Mouse (Mus musculus): ENCODE measurements around the gene 4930486L24Rik. TPM values are rescaled to one million over a fixed set of nuclear protein-coding genes. Genes with fewer than 3 reads are reported as not detected.

The 4930486L24Rik gene
- polyA plus RNA-seq (2015; fragmentation: Nextera tagmentation; extraction: Ambion mirVana), result 1.0 and 1.6 TPM in 2 replicates

DNA sequence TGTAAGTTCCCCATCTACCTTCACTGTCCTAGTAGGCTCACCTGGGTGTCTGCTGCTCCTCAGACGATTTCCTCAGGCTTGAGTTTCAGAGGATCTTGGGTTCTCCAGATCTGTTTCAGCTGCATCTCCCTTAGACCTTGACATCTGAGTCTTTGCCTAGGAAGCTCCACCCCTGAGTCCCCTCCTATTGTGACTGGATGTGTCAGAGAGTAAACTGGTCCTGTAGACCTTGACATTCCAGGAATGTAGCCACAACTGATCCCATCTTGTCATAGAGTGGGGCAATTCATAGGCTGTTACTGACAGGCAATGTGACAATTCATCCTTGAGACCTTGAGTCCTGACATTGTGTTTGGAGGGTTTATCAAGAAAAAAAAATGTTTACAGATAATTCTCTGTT is at the start of gene 4930486L24Rik:
4930486L24Rik (minus strand) TSS at position 195 of the 400 bp plus-strand sequence.

DNA sequence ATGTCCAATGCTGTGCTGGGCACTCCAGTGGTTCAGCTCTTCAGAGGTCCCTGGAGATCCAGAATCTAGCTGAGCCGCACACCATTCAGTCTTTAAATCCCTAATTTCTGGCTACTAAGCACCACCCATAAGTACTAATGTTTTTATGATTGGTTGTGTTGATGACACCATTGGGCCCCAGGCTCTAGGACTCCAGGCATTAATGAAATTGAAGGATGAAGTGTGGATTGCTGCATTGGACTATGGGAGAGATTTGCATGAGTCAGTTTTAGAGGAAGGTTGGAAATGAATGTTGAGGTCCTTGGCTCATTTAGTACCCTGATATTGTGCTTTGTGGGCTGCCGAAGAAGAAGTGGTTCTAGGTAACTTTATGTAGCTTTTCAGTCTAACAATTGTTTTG is 40.5 kb upstream of the 4930486L24Rik start, which contains the start of gene Tpbpb:
Tpbpb (minus strand) TSS at position 101 of the 400 bp plus-strand sequence.

DNA sequence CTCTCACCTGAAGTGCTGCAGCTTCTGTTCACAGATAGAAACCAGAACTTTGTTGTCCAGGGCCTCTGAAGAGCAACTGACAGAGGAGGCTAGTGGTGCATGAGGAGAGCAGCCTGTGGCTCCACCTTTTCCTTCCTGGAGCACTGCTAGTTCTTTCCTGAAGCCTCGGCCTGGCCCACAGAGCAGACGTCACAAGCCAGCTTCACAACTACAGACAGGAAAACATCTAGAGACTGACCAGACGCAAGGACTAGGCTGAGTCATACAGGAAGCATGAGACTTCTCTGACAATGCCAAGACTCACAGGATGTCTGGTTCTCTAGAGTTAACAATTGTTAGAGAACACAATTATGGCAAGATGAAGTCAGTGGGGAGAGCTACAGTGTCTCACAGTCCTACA is 33.1 kb upstream of the 4930486L24Rik start, which contains the start of gene Ctla2b:
Ctla2b (minus strand) TSS at position 120 of the 400 bp plus-strand sequence.

GRCm38 (mm10) chr13:60896794-60897193 is 32.5 kb upstream of the 4930486L24Rik start, which contains the start of gene Gm49392:
Gene Gm49392, minus strand, starts transcription at chr13:60896894.

GRCm38 (mm10) chr13:60802749-60803148 is 61.5 kb downstream of the 4930486L24Rik start, which contains the start of gene Ctsll3:
Gene Ctsll3, minus strand, starts transcription at chr13:60802849.

Other genes with a start within 250 kb of the 4930486L24Rik start
- not detected in 2 replicates for gene BC051665, start 78.1 kb downstream of the 4930486L24Rik start, polyA plus RNA-seq (2015; fragmentation: Nextera tagmentation; extraction: Ambion mirVana)
- not detected in 2 replicates for gene Ctsll3, start 61.6 kb downstream of the 4930486L24Rik start, polyA plus RNA-seq (2015; fragmentation: Nextera tagmentation; extraction: Ambion mirVana)
- gene Gm49392, start 32.4 kb upstream of the 4930486L24Rik start, polyA plus RNA-seq (2015; fragmentation: Nextera tagmentation; extraction: Ambion mirVana), result 0.64 and 0.66 TPM in 2 replicates
- gene Ctla2b, start 33.0 kb upstream of the 4930486L24Rik start, polyA plus RNA-seq (2015; fragmentation: Nextera tagmentation; extraction: Ambion mirVana), result 6.2 and 7.9 TPM in 2 replicates
- not detected in 2 replicates for gene Tpbpb, start 40.4 kb upstream of the 4930486L24Rik start, polyA plus RNA-seq (2015; fragmentation: Nextera tagmentation; extraction: Ambion mirVana)
- gene Gm49393, start 71.1 kb upstream of the 4930486L24Rik start, polyA plus RNA-seq (2015; fragmentation: Nextera tagmentation; extraction: Ambion mirVana), result not detected in 2 replicates
- 5.0 and 6.3 TPM in 2 replicates for gene Gm49391, start 72.1 kb upstream of the 4930486L24Rik start, polyA plus RNA-seq (2015; fragmentation: Nextera tagmentation; extraction: Ambion mirVana)
- gene Ctla2a, start 72.2 kb upstream of the 4930486L24Rik start, polyA plus RNA-seq (2015; fragmentation: Nextera tagmentation; extraction: Ambion mirVana), result 109 and 112 TPM in 2 replicates
- not detected in 2 replicates for gene Tpbpa, start 77.5 kb upstream of the 4930486L24Rik start, polyA plus RNA-seq (2015; fragmentation: Nextera tagmentation; extraction: Ambion mirVana)
- gene Ctsj, start 141.5 kb upstream of the 4930486L24Rik start, polyA plus RNA-seq (2015; fragmentation: Nextera tagmentation; extraction: Ambion mirVana), result 0.39 TPM in 1 of 2 replicates, not detected in the other
- not detected in 2 replicates for gene Ctsq, start 176.2 kb upstream of the 4930486L24Rik start, polyA plus RNA-seq (2015; fragmentation: Nextera tagmentation; extraction: Ambion mirVana)